Mouse (Mus musculus) bone marrow macrophage, adult 2 months (primary cell): ENCODE results near the gene 2210408I21Rik. TPM values are rescaled to one million over a fixed set of nuclear protein-coding genes. Genes with fewer than 3 reads are reported as not detected.

Experiments used
- H3K27ac ChIP-seq: 2 replicates; pipeline ENCODE4 v1.5.1; 2012; ENCODE audit warnings: low read depth, low read length; ENCODE audit not compliant: insufficient read depth
- H3K4me1 ChIP-seq: 2 replicates; pipeline ENCODE4 v1.6.1; 2012; ENCODE audit warnings: low read length; ENCODE audit not compliant: control insufficient read depth, insufficient read depth
- H3K4me3 ChIP-seq: 2 replicates; pipeline ENCODE4 v1.5.1; 2012; ENCODE audit warnings: mild to moderate bottlenecking, low read length, moderate library complexity; ENCODE audit not compliant: insufficient read depth
- CTCF ChIP-seq: IDR thresholded peaks from 2 replicates; pipeline ENCODE4 v1.5.1; 2012; ENCODE audit warnings: low read depth, mild to moderate bottlenecking, low read length, moderate library complexity
- POLR2A ChIP-seq: IDR thresholded peaks from 2 replicates; pipeline ENCODE4 v1.6.1; 2012; ENCODE audit warnings: mild to moderate bottlenecking, low read depth, low read length, borderline replicate concordance
- polyA plus RNA-seq: library from polyadenylated mRNA; stranded (reverse); fragments of >200 nt; gene quantifications from 2 replicates; pipeline ENCODE4 v1.2.4, GENCODE M21; 2012; ENCODE audit not compliant: missing spikeins, insufficient read depth, insufficient read length

2210408I21Rik gene
- polyA plus RNA-seq, 1 experiment, result 2.8 TPM

GRCm38 (mm10) chr13:77548750-77549149, 413.4 kb downstream of the 2210408I21Rik start:
- H3K4me3 ChIP-seq, result no peak overlapping the region
- H3K4me1 ChIP-seq, result no peaks in the 10 kb centered on the region
- no peak for TF ChIP-seq POLR2A
- no peak for TF ChIP-seq CTCF
- no peak overlapping the region for H3K27ac ChIP-seq

GRCm38 (mm10) chr13:77594011-77594410, 458.7 kb downstream of the 2210408I21Rik start:
- no peaks in the 10 kb centered on the region for H3K4me1 ChIP-seq
- no peak overlapping the region for H3K27ac ChIP-seq
- no peak overlapping the region for H3K4me3 ChIP-seq
- no peak for TF ChIP-seq POLR2A
- no peak for TF ChIP-seq CTCF

- TF ChIP-seq POLR2A, result no peak
- TF ChIP-seq CTCF, result no peak
Observed at GRCm38 (mm10) chr13:77615346-77615745, 480.0 kb downstream of the 2210408I21Rik start.

More at GRCm38 (mm10) chr13:77615346-77615745, 480.0 kb downstream of the 2210408I21Rik start:
- no peak overlapping the region for H3K27ac ChIP-seq
- H3K4me1 ChIP-seq, result no peaks in the 10 kb centered on the region
- no peak overlapping the region for H3K4me3 ChIP-seq

Other genes starting within 250 kb of the 2210408I21Rik start
- gene Slf1, start 67 bp upstream of the 2210408I21Rik start, polyA plus RNA-seq, result 7.2 and 8.0 TPM in 2 replicates